Mouse (Mus musculus) B cell, adult 2 months (primary cell): Measurements from ENCODE around the gene Sugct.
A peak's percentile ranks its signal among the peaks of the same experiment; 100 is the strongest.
"Not testable (repeated sequence)": the region's sequence is repeated elsewhere in the genome, so short reads cannot be mapped to it uniquely, and the experiment has no call there.

Experiments
- DNase-seq, 2 experiments: peaks; one replicate each; pipeline ENCODE4 v3.0.0; 2022

The Sugct gene

DNA sequence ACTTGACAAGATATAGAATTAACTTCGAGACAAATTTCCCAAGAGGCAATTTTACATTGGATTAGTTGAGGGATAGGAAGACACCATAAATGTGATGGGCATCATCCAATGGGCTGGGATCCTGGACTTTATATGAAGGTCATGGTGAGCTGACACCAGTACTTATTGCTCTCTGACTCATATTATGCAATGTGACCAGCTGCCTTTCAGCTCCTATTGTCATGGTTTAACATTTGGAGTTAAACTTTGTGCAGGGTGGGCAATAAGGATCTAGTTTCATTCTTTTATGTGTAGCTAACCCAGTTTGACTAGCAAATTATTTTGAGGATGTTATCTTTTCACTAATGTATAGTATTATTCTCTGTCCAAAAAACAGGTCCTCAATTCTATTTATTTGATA is 854.4 kb downstream of the Sugct start:
- DNase-seq: no peak

DNA sequence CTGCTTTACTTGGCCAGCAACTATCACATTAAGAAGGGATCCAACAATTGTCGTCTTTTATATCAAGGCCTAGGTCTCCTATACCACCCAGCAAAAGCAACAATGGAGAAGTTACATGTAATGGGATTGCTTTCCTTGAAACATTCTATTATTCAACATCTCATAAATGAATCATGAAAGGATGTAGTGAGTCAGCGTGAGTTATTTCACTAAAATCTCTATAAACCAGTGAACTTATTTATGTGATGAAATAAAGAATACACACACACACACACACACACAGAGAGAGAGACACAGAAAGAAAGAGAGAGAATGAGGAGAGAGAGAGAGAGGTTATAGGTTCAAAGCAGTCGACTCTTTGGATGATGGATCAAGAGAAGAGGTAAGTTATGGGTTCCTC is 856.9 kb downstream of the Sugct start:
- no peak for DNase-seq

DNA sequence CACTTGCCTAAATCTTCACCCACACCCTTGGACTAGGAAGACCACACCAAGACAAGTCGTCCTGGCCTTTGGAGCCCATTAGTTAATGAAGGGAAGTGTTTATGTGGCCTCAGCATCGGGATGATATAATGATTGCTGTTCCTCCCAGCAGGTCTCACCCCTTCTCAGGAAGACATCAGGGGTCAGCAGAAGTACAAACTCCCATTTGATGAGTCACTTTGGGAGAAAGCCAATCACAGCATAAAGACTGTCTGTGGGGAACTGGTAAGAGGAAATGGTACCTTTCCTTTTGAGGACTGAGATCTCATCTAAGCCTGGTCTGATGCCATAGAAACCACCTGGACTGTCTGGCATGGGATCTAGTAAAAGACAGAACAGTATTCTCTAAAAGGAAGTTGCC is 860.2 kb downstream of the Sugct start:
- DNase-seq: no peak

DNA sequence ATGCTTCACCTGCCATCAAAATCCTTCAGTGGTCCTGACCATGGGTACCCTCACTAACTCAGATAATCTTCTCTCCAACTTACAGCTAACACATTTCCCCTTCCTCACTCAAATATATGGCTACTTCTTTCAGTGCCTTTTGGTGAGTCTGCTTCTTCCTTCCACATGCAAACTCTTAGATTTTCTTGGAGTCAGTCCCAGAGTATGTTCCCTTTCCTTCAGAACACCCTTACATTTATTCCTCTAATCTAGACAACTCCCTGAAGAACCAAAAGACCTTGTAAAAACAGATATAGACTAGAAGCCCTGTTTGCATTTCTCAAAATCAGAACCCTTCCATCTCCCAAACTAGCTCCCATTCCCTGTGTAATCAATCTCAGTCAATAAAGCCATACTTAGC is 862.3 kb downstream of the Sugct start:
- DNase-seq: no peak

DNA sequence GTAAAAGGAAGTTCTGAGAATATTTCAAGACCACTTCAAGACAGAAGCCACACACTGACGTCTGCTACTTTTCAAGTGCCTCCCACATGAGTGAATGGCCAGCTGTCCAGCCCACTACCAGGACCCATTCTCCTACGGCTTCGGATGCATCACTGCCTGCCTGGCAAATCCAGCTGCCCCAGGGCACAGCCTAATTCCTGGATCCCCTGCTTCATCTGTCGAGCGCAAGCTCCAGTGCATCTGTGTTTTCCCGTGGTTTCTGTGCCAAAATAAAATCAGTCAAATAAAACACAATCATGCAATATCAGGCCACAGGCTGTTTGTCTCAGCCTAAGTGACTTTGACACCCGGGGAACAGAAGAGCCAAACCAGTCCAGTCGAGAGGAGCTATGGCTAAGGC is 863.5 kb downstream of the Sugct start:
- no peak for DNase-seq

DNA sequence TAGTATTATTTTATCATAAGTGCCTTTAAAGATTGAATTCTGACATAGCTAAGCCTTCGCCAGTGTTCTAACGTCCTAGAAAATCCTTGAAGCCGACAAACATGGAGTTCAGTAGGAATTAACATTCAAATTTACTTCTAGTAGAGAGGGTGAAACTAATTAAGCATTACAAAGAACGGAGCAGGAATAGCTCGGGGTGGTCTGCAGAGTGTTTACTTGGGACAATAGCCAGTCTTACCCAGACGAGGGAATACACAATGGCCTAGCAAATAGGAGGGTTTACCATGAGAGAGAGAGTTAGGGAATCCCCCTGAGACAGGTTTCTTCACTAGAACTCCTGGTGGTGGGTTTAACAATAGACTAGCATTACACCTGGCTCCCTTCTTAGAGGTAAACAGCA is 865.1 kb downstream of the Sugct start:
- DNase-seq: not testable (repeated sequence)

DNA sequence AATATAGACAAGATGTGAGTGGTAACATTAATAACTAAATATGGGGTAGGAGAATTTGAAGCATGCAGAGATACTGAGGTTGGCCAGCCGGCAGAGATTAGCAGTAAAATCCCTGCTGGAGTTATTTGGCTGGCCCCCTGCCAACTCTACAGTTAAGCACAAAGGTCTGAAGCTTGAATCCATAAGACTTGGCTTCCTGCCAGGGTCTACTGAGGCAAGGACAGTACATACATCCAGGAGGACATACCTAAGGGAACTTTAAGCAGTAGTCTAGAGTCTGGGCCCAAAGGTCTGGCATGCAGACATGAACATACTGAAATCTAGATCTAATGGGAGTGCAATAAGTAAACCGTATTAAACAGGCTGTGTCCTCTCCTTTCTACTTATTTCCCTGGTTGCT is 865.8 kb downstream of the Sugct start:
- no peak for DNase-seq

DNA sequence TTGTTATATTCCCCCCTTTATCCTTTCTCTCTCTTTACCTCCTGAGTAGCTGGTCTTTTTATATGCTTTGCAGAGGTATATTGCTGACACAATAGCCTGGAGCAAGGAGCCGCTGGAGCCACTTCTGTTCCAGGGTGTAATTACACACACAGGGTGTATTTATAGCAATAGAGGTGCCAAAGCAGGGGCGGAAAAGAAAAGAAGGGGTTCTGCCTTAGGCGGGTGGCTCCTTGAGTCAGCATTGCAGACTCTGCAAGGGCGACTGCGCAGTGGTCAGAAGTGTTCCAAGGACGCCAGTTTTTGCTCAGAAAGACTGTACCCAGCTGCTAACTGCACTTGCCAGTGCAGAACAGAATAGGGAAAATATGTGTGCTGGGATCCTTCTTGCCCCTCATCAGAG is 869.7 kb downstream of the Sugct start:
- no peak for DNase-seq

DNA sequence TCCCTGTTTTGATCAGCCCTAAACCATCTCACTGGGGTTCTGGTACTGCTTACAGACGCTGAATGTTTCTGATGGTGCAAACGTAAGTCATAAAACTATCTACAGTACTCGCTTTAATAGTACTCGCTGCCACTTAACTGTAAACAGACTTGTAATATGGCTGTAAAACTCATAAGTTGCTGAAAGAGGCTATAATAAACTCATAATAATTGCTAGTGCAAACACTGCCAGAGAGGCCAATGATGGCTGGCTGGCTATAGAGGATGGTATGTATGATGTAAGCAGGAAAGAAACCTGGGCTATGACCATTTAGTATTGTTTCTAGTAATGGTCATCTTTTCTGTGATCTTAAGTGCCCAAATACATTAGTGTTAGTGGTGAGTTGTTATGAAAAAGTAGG is 873.6 kb downstream of the Sugct start:
- no peak for DNase-seq

DNA sequence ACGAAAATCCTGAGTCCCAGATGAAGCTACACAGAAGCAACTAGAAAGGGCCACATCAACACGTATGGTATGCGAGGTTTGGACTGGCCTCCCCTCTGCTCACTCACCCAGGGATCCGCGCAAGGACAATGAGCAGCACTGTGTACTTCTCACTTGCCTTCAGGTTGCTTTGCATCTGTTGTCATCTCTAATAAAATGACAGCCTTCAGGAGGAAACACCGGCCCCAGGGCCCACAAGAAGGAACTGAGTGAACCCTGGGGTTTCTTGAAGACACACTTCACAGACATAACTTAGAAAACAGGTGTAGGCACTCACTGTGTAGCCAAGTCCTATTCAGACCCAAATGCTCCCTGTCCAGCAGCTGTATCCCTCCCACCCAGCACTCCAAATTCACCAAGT is 877.9 kb downstream of the Sugct start:
- peak; percentile 24 to 33 for DNase-seq

DNA sequence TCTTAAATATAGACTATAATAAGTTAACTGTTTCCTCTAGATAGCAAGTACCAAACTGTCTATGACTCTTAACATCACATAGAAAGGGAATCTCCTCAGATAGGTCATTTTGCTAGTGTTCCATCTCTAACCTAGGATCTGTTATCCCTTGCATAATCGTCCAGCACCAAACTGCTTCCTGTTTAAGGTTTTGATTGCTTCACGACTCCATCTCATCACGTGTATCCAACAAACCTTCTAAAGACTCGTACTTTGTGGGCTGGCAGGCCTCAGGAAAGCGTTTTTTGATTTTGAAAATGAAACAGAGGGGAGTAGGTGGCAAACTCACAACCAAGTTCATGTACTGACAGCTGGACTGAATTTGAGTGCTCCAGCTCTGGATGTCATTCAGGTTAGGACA is 878.6 kb downstream of the Sugct start:
- DNase-seq: no peak

DNA sequence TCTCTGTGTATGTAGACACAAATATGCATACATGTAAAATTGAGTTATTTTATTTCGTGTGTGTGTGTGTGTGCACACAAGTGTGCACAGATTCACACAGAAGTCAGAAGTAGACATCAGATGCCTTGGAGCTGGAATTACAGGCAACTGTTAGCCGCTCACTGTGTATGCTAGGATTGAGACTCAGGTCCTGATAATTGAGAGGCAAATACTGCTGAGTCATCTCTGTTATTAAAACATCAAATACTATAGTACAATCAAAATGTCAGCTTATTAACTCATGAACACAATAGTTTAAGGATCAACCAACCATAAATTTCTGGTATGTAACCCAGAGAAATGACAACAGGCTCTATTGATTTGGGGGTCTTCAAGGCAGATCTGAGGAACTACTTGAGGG is 883.1 kb downstream of the Sugct start:
- no peak for DNase-seq
